Mouse (Mus musculus): Measurements from ENCODE around the gene Trmt1. TPM values are rescaled to one million over a fixed set of nuclear protein-coding genes. Genes with fewer than 3 reads are reported as not detected.

Trmt1 gene
- polyA plus RNA-seq, 1 experiment = 145 TPM

- H3K27ac ChIP-seq (ENCODE audit: insufficient read depth, low read length) = no peak overlapping the region
- peaks cover 5% of the 10 kb centered on the region; the same call in 1 of the 2 replicates for H3K4me1 ChIP-seq (ENCODE audit: control insufficient read depth, insufficient read depth, low read length)
- no peak overlapping the region for H3K4me3 ChIP-seq (ENCODE audit: insufficient read depth, low read length)
- no peak for TF ChIP-seq CTCF (IDR thresholded peaks at IDR 0.05; ENCODE audit: extremely low read depth, insufficient read depth, low read length)
- no peak for TF ChIP-seq POLR2A (IDR thresholded peaks at IDR 0.05; ENCODE audit: extremely low read depth, insufficient read depth, low read length)
Observed at GRCm38 (mm10) chr8:84704867-84705831, 19.0 kb downstream of the Trmt1 start.

- Histone ChIP-seq H3K4me1 (ENCODE audit: control insufficient read depth, insufficient read depth, low read length) (peaks cover 5% of the 10 kb centered on the region; the same call in 1 of the 2 replicates), H3K27ac (ENCODE audit: insufficient read depth, low read length) (no peak overlapping the region), H3K4me3 (ENCODE audit: insufficient read depth, low read length) (no peak overlapping the region)
- TF ChIP-seq CTCF (IDR thresholded peaks at IDR 0.05; ENCODE audit: extremely low read depth, insufficient read depth, low read length) = no peak
- no peak for TF ChIP-seq POLR2A (IDR thresholded peaks at IDR 0.05; ENCODE audit: extremely low read depth, insufficient read depth, low read length)
Observed at GRCm38 (mm10) chr8:84705960-84706359, 19.9 kb downstream of the Trmt1 start.

- TF ChIP-seq CTCF (IDR thresholded peaks at IDR 0.05; ENCODE audit: extremely low read depth, insufficient read depth, low read length) = no peak
- TF ChIP-seq POLR2A (IDR thresholded peaks at IDR 0.05; ENCODE audit: extremely low read depth, insufficient read depth, low read length) = no peak
- peak overlapping the region; percentile 83 for H3K27ac ChIP-seq (ENCODE audit: insufficient read depth, low read length)
- H3K4me1 ChIP-seq (ENCODE audit: control insufficient read depth, insufficient read depth, low read length) = peaks cover 5% of the 10 kb centered on the region; the same call in 1 of the 2 replicates
- H3K4me3 ChIP-seq (ENCODE audit: insufficient read depth, low read length) = peak overlapping the region; percentile 14; the same call in 1 of the 2 replicates
Observed at GRCm38 (mm10) chr8:84706610-84707266, 20.6 kb downstream of the Trmt1 start.

DNA sequence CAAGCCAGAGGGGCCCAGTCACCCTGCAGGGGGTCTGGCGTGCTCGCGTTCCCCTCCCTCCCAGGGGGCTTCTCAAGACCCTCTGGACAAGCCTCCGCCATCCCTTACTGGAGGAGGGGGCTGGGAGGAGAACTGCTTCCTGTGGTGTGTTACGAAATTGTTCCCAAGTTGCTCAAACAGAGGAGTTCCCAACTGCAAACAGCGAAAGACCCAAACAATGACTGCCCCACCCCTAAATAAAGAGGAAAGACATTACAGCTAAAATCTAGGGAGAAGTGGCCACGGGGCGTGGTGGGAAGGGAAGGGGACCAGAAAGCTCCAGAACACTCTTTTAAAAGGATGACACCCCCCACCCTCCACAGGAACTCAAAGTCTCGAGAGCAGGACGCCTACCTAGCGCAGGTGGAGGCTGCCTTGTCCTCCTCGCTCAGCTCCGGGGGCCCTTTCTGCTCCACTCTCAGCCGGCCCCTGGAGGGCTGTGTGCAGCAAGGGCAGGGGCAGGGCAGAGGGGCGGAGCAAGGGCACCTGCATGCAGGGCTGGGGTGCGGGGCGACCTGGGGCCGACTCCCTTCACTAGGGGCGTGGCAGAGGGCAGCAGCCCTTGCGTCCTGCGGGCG lies 21.3 kb downstream of the Trmt1 start:
- H3K27ac ChIP-seq (ENCODE audit: insufficient read depth, low read length) = peak overlapping the region; percentile 83
- TF ChIP-seq POLR2A (IDR thresholded peaks at IDR 0.05; ENCODE audit: extremely low read depth, insufficient read depth, low read length) = no peak
- TF ChIP-seq CTCF (IDR thresholded peaks at IDR 0.05; ENCODE audit: extremely low read depth, insufficient read depth, low read length) = no peak
- H3K4me3 ChIP-seq (ENCODE audit: insufficient read depth, low read length) = peak overlapping the region; percentile 14; the same call in 1 of the 2 replicates
- peaks cover 5% of the 10 kb centered on the region; the same call in 1 of the 2 replicates for H3K4me1 ChIP-seq (ENCODE audit: control insufficient read depth, insufficient read depth, low read length)

GRCm38 (mm10) chr8:84708071-84708541 lies 22.0 kb downstream of the Trmt1 start:
- Histone ChIP-seq H3K4me1 (ENCODE audit: control insufficient read depth, insufficient read depth, low read length) (peaks cover 7% of the 10 kb centered on the region; the same call in 1 of the 2 replicates), H3K27ac (ENCODE audit: insufficient read depth, low read length) (no peak overlapping the region; the same call in 1 of the 2 replicates), H3K4me3 (ENCODE audit: insufficient read depth, low read length) (no peak overlapping the region)
- no peak for TF ChIP-seq POLR2A (IDR thresholded peaks at IDR 0.05; ENCODE audit: extremely low read depth, insufficient read depth, low read length)
- no peak for TF ChIP-seq CTCF (IDR thresholded peaks at IDR 0.05; ENCODE audit: extremely low read depth, insufficient read depth, low read length)

GRCm38 (mm10) chr8:84708774-84709475 lies 22.8 kb downstream of the Trmt1 start:
- peak; percentile 83 for TF ChIP-seq CTCF (IDR thresholded peaks at IDR 0.05; ENCODE audit: extremely low read depth, insufficient read depth, low read length)
- no peak for TF ChIP-seq POLR2A (IDR thresholded peaks at IDR 0.05; ENCODE audit: extremely low read depth, insufficient read depth, low read length)
- Histone ChIP-seq H3K27ac (ENCODE audit: insufficient read depth, low read length) (no peak overlapping the region), H3K4me1 (ENCODE audit: control insufficient read depth, insufficient read depth, low read length) (peaks cover 7% of the 10 kb centered on the region; the same call in 1 of the 2 replicates), H3K4me3 (ENCODE audit: insufficient read depth, low read length) (no peak overlapping the region)

GRCm38 (mm10) chr8:84709931-84710330 lies 23.8 kb downstream of the Trmt1 start:
- H3K27ac ChIP-seq (ENCODE audit: insufficient read depth, low read length) = no peak overlapping the region; the same call in 1 of the 2 replicates
- TF ChIP-seq CTCF (IDR thresholded peaks at IDR 0.05; ENCODE audit: extremely low read depth, insufficient read depth, low read length) (no peak), POLR2A (IDR thresholded peaks at IDR 0.05; ENCODE audit: extremely low read depth, insufficient read depth, low read length) (no peak)
- peaks cover 7% of the 10 kb centered on the region; the same call in 1 of the 2 replicates for H3K4me1 ChIP-seq (ENCODE audit: control insufficient read depth, insufficient read depth, low read length)
- H3K4me3 ChIP-seq (ENCODE audit: insufficient read depth, low read length) = no peak overlapping the region

DNA sequence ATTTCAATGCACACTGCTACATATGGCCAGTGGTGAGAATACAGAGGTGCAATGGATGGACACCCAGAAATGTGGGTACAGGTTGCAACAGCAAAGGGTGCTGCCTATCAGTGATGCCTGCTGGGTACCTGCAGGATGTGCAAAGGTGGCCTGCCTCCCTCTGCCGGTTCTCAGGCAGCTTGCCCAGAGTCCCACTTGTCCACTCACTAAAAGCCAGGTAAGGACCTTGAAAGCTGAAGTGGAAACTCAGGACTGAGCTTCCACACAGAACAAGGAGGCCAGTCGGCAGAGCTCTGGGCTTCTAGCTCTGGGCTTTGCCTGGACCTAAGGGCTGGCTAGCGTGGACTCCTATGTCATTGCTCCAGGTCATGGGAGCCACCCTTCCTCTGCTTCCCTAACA lies 25.2 kb downstream of the Trmt1 start:
- Histone ChIP-seq H3K27ac (ENCODE audit: insufficient read depth, low read length) (no peak overlapping the region), H3K4me1 (ENCODE audit: control insufficient read depth, insufficient read depth, low read length) (peaks cover 7% of the 10 kb centered on the region; the same call in 1 of the 2 replicates), H3K4me3 (ENCODE audit: insufficient read depth, low read length) (no peak overlapping the region)
- TF ChIP-seq CTCF (IDR thresholded peaks at IDR 0.05; ENCODE audit: extremely low read depth, insufficient read depth, low read length) (no peak), POLR2A (IDR thresholded peaks at IDR 0.05; ENCODE audit: extremely low read depth, insufficient read depth, low read length) (no peak)
